ENCODE assay signal across 8 mouse cellular contexts in genomic region chr7:43928521-43928920, GRCm38 (mm10). TPM values are rescaled to one million over a fixed set of nuclear protein-coding genes. Genes with fewer than 3 reads are reported as not detected.
A peak's percentile ranks its signal among the peaks of the same experiment; 100 is the strongest.
DNase-seq lines count a peak whose midpoint lies in the region; ATAC-seq lines count a peak whose summit lies in the region.
"Had no signal": no experiment of that assay in that cellular context is flagged by ENCODE, and none has a peak within 500 bp of the region (broad histone marks: within the 10 kb centered on the region; RNA-seq: fewer than 3 reads in every experiment).

No protein-coding gene starts in this region.

- H3K4me2 ChIP-seq in liver, embryonic 12.5 days: no peak overlapping the region

- no peaks in the 10 kb centered on the region for H3K9me3 ChIP-seq in liver, embryonic 12.5 days (replicated peaks)

- no peak for ATAC-seq in liver, embryonic 12.5 days
- no peak for ATAC-seq in erythroblast, adult 5-6 weeks (replicated peaks; ENCODE audit: low FRiP score, poor library complexity, severe bottlenecking)

- H3K27me3 ChIP-seq in liver, embryonic 12.5 days (replicated peaks): no peaks in the 10 kb centered on the region

- H3K4me3 ChIP-seq in liver, embryonic 12.5 days: no peak overlapping the region
- H3K4me3 ChIP-seq: erythroblast, embryonic 14.5 days had no signal

- H3K9ac ChIP-seq in liver, embryonic 12.5 days: no peak overlapping the region

- WGBS in liver, embryonic 12.5 days (ENCODE audit: insufficient replicate concordance): 39% methylated on average over 4 of the region's 4 CpGs

- H3K36me3 ChIP-seq in liver, embryonic 12.5 days: no peaks in the 10 kb centered on the region

- H3K4me1 ChIP-seq in liver, embryonic 12.5 days: no peaks in the 10 kb centered on the region

- no peak overlapping the region for H3K27ac ChIP-seq in liver, embryonic 12.5 days

- DNase-seq in liver: peak; percentile 13
- DNase-seq in R1 (ENCODE audit: low read depth, low spot score): peak; percentile 68
- peak; percentile 52 for DNase-seq in embryo, embryonic 10.5 days (ENCODE audit: low spot score)
- DNase-seq in lung, postnatal 14 days: peak; percentile 12
- DNase-seq in ovary, postnatal 10 days (ENCODE audit: low spot score): no peak

RNA-seq across cellular contexts. Expression of gene Klk15, which starts 5.0 kb away (rescaled TPM):
- not detected in 2 replicates for polyA plus RNA-seq in liver, embryonic 12.5 days (2016; fragmentation: Nextera tagmentation; extraction: Ambion mirVana)
- not detected in 2 replicates for total RNA-seq in erythroblast, adult 5-6 weeks (2015; ENCODE audit: low replicate concordance)
- not detected in 2 replicates for total RNA-seq in erythroblast, adult 5-6 weeks (2017; ENCODE audit: low replicate concordance)
- polyA plus RNA-seq: erythroblast, embryonic 14.5 days had no signal

RNA-seq across cellular contexts. Expression of gene Klk1b8, which starts 21.9 kb away (rescaled TPM):
- not detected in 2 replicates for polyA plus RNA-seq in liver, embryonic 12.5 days (2016; fragmentation: Nextera tagmentation; extraction: Ambion mirVana)
- total RNA-seq in erythroblast, adult 5-6 weeks (2015; ENCODE audit: low replicate concordance): not detected in 2 replicates
- not detected in 2 replicates for total RNA-seq in erythroblast, adult 5-6 weeks (2017; ENCODE audit: low replicate concordance)
- polyA plus RNA-seq: erythroblast, embryonic 14.5 days had no signal

RNA-seq across cellular contexts. Expression of gene Klk1b1, which starts 38.0 kb away (rescaled TPM):
- not detected in 2 replicates for polyA plus RNA-seq in liver, embryonic 12.5 days (2016; fragmentation: Nextera tagmentation; extraction: Ambion mirVana)
- not detected in 2 replicates for total RNA-seq in erythroblast, adult 5-6 weeks (2015; ENCODE audit: low replicate concordance)
- total RNA-seq in erythroblast, adult 5-6 weeks (2017; ENCODE audit: low replicate concordance): not detected in 2 replicates
- polyA plus RNA-seq: erythroblast, embryonic 14.5 days had no signal

RNA-seq across cellular contexts. Expression of gene Klk1b9, which starts 47.3 kb away (rescaled TPM):
- polyA plus RNA-seq in liver, embryonic 12.5 days (2016; fragmentation: Nextera tagmentation; extraction: Ambion mirVana): not detected in 2 replicates
- not detected in 2 replicates for total RNA-seq in erythroblast, adult 5-6 weeks (2015; ENCODE audit: low replicate concordance)
- total RNA-seq in erythroblast, adult 5-6 weeks (2017; ENCODE audit: low replicate concordance): not detected in 2 replicates
- polyA plus RNA-seq: erythroblast, embryonic 14.5 days had no signal

RNA-seq across cellular contexts. Expression of gene Klk4, which starts 47.6 kb away (rescaled TPM):
- not detected in 2 replicates for polyA plus RNA-seq in liver, embryonic 12.5 days (2016; fragmentation: Nextera tagmentation; extraction: Ambion mirVana)
- not detected in 2 replicates for total RNA-seq in erythroblast, adult 5-6 weeks (2015; ENCODE audit: low replicate concordance)
- total RNA-seq in erythroblast, adult 5-6 weeks (2017; ENCODE audit: low replicate concordance): not detected in 2 replicates
- polyA plus RNA-seq: erythroblast, embryonic 14.5 days had no signal
